Mouse (Mus musculus) cortical plate, adult 2 months (tissue): ENCODE measurements around the gene Cox11. TPM values are rescaled to one million over a fixed set of nuclear protein-coding genes. Genes with fewer than 3 reads are reported as not detected.

Experiments
- H3K27ac ChIP-seq: fragments of 200-500 bp; 2 replicates; pipeline ENCODE4 v1.5.1; 2012; ENCODE audit warnings: low read length, control low read depth, inconsistent platforms; ENCODE audit not compliant: insufficient read depth
- H3K4me1 ChIP-seq: fragments of 200-500 bp; 2 replicates; pipeline ENCODE4 v1.6.1; 2011; ENCODE audit warnings: low read length; ENCODE audit not compliant: control insufficient read depth, insufficient read depth
- H3K4me3 ChIP-seq: fragments of 200-500 bp; 2 replicates; pipeline ENCODE4 v1.5.1; 2011; ENCODE audit warnings: mild to moderate bottlenecking, low read length, control low read depth; ENCODE audit not compliant: insufficient read depth
- CTCF ChIP-seq: fragments of 200-500 bp; IDR thresholded peaks from 2 replicates; pipeline ENCODE4 v1.5.1; 2011; ENCODE audit warnings: mild to moderate bottlenecking, control low read depth, low read length; ENCODE audit not compliant: insufficient read depth; ENCODE audit errors: extremely low read depth
- POLR2A ChIP-seq: fragments of 200-500 bp; IDR thresholded peaks from 2 replicates; pipeline ENCODE4 v1.6.1; 2011; ENCODE audit warnings: mild to moderate bottlenecking, low read length, control low read depth; ENCODE audit not compliant: insufficient read depth; ENCODE audit errors: extremely low read depth
- polyA plus RNA-seq: library from polyadenylated mRNA; depleted of rRNA; stranded (reverse); fragments of >200 nt; gene quantifications from 2 replicates; pipeline ENCODE4 v1.2.3, GENCODE M21; 2012

Cox11 gene
- polyA plus RNA-seq, 1 experiment, result 25.6 TPM

GRCm38 (mm10) chr11:90663618-90664297 is 25.8 kb downstream of the Cox11 start:
- Histone ChIP-seq H3K4me1 (no peaks in the 10 kb centered on the region; the same call in 1 of the 2 replicates), H3K27ac (no peak overlapping the region; the same call in 1 of the 2 replicates), H3K4me3 (no peak overlapping the region)
- TF ChIP-seq POLR2A (no peak), CTCF (no peak)

- Histone ChIP-seq H3K27ac (no peak overlapping the region; the same call in 1 of the 2 replicates), H3K4me3 (no peak overlapping the region), H3K4me1 (no peaks in the 10 kb centered on the region; the same call in 1 of the 2 replicates)
- TF ChIP-seq CTCF (no peak), POLR2A (no peak)
These were observed 26.5 kb downstream of the Cox11 start for GRCm38 (mm10) chr11:90664345-90664986.

- no peak overlapping the region for H3K4me3 ChIP-seq
- TF ChIP-seq POLR2A (no peak), CTCF (no peak)
- H3K27ac ChIP-seq, result peak overlapping the region; percentile 69; the same call in 1 of the 2 replicates
- no peaks in the 10 kb centered on the region; the same call in 1 of the 2 replicates for H3K4me1 ChIP-seq
These were observed 27.2 kb downstream of the Cox11 start for GRCm38 (mm10) chr11:90665161-90665560.

DNA sequence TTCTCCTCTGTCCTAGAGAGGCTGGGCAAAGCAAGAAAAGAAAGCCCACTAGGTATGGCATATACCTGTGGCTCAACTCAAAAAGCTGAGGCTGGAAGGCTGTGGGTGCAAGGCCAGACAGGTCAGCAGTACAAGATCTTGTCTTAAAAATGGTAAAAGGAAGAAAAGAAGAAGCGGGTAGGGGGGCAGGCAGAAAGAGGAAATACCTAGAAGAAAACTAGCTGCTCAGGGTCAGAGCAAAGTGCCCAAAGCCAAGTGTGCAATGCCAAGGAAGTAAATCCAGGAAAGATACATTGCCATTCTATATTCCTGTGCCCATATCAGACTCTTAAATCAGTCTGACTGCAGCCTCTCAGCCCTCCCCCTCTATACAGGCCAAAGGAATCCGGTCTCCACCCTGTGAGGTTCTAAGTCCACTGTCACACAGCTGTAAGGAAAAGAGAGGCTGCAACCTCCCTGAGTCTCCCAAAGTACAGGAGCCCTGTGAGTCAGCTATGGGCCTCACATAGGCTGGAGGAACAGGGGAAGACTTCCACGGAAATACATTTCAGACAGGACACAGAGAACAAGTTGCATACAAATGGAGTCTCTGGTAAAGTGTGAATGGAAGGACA is 28.3 kb downstream of the Cox11 start:
- TF ChIP-seq CTCF (no peak), POLR2A (no peak)
- peak overlapping the region; percentile 35; the same call in 1 of the 2 replicates for H3K27ac ChIP-seq
- H3K4me3 ChIP-seq, result no peak overlapping the region
- no peaks in the 10 kb centered on the region; the same call in 1 of the 2 replicates for H3K4me1 ChIP-seq

DNA sequence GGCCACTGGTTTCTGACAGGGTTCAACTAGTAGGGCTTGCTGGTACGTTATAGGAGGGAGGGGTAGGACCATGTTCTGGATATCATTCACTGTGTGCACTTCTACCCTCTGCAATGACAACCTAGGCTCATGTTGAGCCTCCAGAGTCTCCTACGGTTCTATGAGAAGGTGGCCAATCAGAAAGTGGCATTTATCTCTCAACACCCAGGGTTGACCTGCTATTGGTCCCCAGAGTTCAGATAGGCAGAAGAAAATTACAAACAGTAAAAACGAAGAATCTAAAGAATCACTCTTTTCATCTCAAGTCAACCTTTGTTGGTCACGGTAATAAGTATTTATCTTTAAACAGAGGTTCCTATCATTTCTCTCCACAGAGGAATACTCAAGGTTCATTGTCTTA is 28.9 kb downstream of the Cox11 start:
- no peaks in the 10 kb centered on the region; the same call in 1 of the 2 replicates for H3K4me1 ChIP-seq
- TF ChIP-seq CTCF (no peak), POLR2A (no peak)
- no peak overlapping the region for H3K4me3 ChIP-seq
- no peak overlapping the region for H3K27ac ChIP-seq

DNA sequence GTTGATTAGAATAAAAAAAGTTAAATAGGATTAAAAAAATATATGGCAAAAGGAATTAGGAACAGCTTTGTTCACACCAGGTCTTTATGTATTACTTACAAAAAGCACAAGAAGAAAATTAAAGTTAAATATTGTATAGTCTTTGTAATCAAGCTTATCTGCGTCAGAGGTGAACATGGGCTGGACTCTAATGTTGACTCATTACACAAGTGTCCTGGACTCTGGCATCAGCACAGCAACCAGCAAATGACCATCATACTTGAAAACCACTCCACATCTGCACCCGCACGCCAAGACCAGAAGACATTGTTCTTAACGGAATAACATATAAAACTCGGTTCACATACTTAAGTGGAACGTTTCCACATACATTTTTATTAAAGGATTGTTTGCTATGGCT is 29.4 kb downstream of the Cox11 start:
- Histone ChIP-seq H3K27ac (no peak overlapping the region), H3K4me1 (no peaks in the 10 kb centered on the region; the same call in 1 of the 2 replicates), H3K4me3 (no peak overlapping the region)
- TF ChIP-seq POLR2A (no peak), CTCF (no peak)

GRCm38 (mm10) chr11:90675479-90676110 is 37.6 kb downstream of the Cox11 start:
- Histone ChIP-seq H3K27ac (no peak overlapping the region), H3K4me3 (no peak overlapping the region), H3K4me1 (peaks cover 4% of the 10 kb centered on the region)
- no peak for TF ChIP-seq POLR2A
- no peak for TF ChIP-seq CTCF

DNA sequence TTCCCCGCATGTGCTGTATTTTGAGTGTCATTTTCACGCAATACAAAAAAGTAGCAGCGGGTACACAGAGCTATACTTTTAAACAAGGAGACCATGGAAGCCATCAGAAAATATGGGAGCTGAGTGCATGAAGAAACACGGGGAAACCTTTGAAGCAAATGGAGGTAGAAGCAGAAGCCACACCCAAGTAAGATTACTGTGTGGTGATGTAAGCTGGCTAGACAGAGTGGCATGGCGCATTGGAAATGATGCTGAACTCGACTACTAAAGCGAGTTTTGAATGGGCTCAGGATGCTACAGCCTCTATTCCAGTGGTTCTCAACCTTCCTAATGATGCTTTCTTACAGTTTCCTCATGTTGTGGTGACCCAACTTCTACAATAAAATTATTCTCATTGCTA is 39.1 kb downstream of the Cox11 start:
- TF ChIP-seq CTCF (no peak), POLR2A (no peak)
- peaks cover 4% of the 10 kb centered on the region for H3K4me1 ChIP-seq
- H3K27ac ChIP-seq, result no peak overlapping the region
- no peak overlapping the region for H3K4me3 ChIP-seq

- peak overlapping the region; percentile 55 for H3K27ac ChIP-seq
- peaks cover 4% of the 10 kb centered on the region for H3K4me1 ChIP-seq
- TF ChIP-seq CTCF (no peak), POLR2A (no peak)
- no peak overlapping the region for H3K4me3 ChIP-seq
These were observed 39.9 kb downstream of the Cox11 start for GRCm38 (mm10) chr11:90677771-90678288.

- H3K27ac ChIP-seq, result peak overlapping the region; percentile 55
- TF ChIP-seq CTCF (no peak), POLR2A (no peak)
These were observed 40.6 kb downstream of the Cox11 start for GRCm38 (mm10) chr11:90678582-90678981.

More at GRCm38 (mm10) chr11:90678582-90678981, 40.6 kb downstream of the Cox11 start:
- Histone ChIP-seq H3K4me1 (peaks cover 4% of the 10 kb centered on the region), H3K4me3 (no peak overlapping the region)
